Mouse (Mus musculus) R1 (cell line): ENCODE measurements around the gene Foxn2.

Experiments
- DNase-seq: peaks from one replicate; pipeline ENCODE4 v3.0.0-alpha.2; 2018; ENCODE audit warnings: low read depth, low spot score

Foxn2 gene

GRCm38 (mm10) chr17:88492107-88492460 lies 51.6 kb downstream of the Foxn2 start:
- no peak for DNase-seq

- DNase-seq: no peak
Observed at GRCm38 (mm10) chr17:88493551-88493950, 53.0 kb downstream of the Foxn2 start.

GRCm38 (mm10) chr17:88494121-88494771 lies 53.7 kb downstream of the Foxn2 start:
- peak; percentile 77 for DNase-seq

- DNase-seq: no peak
Observed at GRCm38 (mm10) chr17:88494772-88495132, 54.2 kb downstream of the Foxn2 start.

GRCm38 (mm10) chr17:88498090-88498682 lies 57.7 kb downstream of the Foxn2 start:
- peak; percentile 93 for DNase-seq

- DNase-seq: no peak
Observed at GRCm38 (mm10) chr17:88504056-88504455, 63.5 kb downstream of the Foxn2 start.

GRCm38 (mm10) chr17:88505275-88505723 lies 64.8 kb downstream of the Foxn2 start:
- peak; percentile 33 for DNase-seq

- DNase-seq: no peak
Observed at GRCm38 (mm10) chr17:88505941-88506340, 65.4 kb downstream of the Foxn2 start.

- DNase-seq: no peak
Observed at GRCm38 (mm10) chr17:88507376-88507775, 66.9 kb downstream of the Foxn2 start.

- DNase-seq: peak; percentile 79
Observed at GRCm38 (mm10) chr17:88508846-88509508, 68.5 kb downstream of the Foxn2 start.

GRCm38 (mm10) chr17:88509999-88510398 lies 69.5 kb downstream of the Foxn2 start:
- DNase-seq: no peak

- DNase-seq: peak; percentile 97
Observed at GRCm38 (mm10) chr17:88511095-88511551, 70.6 kb downstream of the Foxn2 start.

GRCm38 (mm10) chr17:88516477-88516876 lies 76.0 kb downstream of the Foxn2 start:
- DNase-seq: no peak

- DNase-seq: peak; percentile 61
Observed at GRCm38 (mm10) chr17:88527781-88528180, 87.3 kb downstream of the Foxn2 start.

GRCm38 (mm10) chr17:88529519-88530235 lies 89.2 kb downstream of the Foxn2 start, which contains the start of gene Ppp1r21:
Ppp1r21 (plus strand) TSS chr17:88530118.
- peak; percentile 96 for DNase-seq

GRCm38 (mm10) chr17:88530236-88530619 lies 89.7 kb downstream of the Foxn2 start:
- peak; percentile 78 for DNase-seq

- no peak for DNase-seq
Observed at GRCm38 (mm10) chr17:88530667-88531066, 90.2 kb downstream of the Foxn2 start.

- DNase-seq: no peak
Observed at GRCm38 (mm10) chr17:88531176-88531575, 90.7 kb downstream of the Foxn2 start.

- no peak for DNase-seq
Observed at GRCm38 (mm10) chr17:88537842-88538430, 97.4 kb downstream of the Foxn2 start.
